Mouse (Mus musculus): ENCODE measurements around the gene Ap4m1. TPM values are rescaled to one million over a fixed set of nuclear protein-coding genes. Genes with fewer than 3 reads are reported as not detected.

Ap4m1 gene
- polyA plus RNA-seq, 1 experiment, result 10.4 TPM

DNA sequence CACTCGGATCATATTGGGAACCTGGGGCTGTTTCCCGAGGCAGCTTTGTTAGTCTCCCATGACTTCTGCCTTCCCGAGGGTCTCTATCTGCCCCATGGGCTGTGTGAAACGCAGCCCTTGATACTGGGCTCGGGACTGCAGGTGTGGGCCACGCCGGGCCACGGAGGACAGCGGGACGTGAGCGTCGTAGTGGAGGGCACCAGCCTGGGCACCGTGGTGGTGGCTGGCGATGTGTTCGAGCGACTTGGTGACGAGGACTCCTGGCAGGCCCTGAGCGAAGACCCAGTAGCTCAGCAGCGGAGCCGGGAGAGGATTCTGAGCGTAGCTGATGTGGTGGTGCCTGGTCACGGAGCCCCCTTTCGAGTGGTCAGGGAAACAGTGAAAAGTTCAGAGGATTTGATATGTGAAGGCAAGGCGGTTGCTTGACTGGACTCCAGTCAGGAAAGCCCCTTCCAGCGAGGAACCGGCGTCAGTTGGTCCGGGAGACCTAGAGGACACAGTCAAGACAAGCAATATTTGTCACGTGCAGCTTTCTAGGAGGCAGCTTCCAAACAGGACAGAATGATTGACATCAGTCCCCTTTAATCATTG lies 23.0 kb downstream of the Ap4m1 start:
- peak in 1 of 3 experiments; percentile 12 for TF ChIP-seq MYOG (IDR thresholded peaks at IDR 0.05; ENCODE audit: control insufficient read depth in 1 of 3, insufficient read depth in 1 of 3, insufficient read length in 2 of 3, low read depth in 2 of 3)
- TF ChIP-seq CEBPB (IDR thresholded peaks at IDR 0.05; ENCODE audit: insufficient read depth, poor library complexity, severe bottlenecking), result no peak
- peak overlapping the region; percentile 50 for H3K4me3 ChIP-seq
- H3K36me3 ChIP-seq (ENCODE audit: control insufficient read depth, insufficient read depth), result no peaks in the 10 kb centered on the region
- no peaks in the 10 kb centered on the region for H3K79me2 ChIP-seq (ENCODE audit: control insufficient read depth, insufficient read depth)
- H3ac ChIP-seq (ENCODE audit: control insufficient read depth, insufficient read length), result peak overlapping the region; percentile 81
- H3K4me2 ChIP-seq (ENCODE audit: low read depth), result peak overlapping the region; percentile 75
- H3K27me3 ChIP-seq (ENCODE audit: control insufficient read depth, insufficient read depth, insufficient read length), result no peaks in the 10 kb centered on the region

DNA sequence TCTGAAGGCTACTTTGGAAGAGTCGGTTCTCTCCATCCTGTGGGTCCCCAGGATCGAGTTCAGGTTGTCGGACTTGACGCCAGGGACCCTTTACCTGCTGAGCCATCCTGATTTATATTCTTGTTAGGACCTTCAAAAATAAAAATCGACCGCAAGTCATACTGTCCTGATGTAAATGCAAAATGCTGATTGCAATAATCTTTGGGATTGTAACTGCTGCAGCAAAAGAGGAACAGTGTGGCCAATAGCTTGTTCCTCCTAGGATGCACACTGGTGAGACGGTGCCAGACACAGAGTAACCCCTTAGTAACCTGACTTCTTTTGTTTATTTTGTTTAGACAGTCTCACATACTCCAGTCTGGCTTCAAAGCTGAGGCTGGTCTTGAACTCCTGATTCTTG lies 23.7 kb downstream of the Ap4m1 start:
- no peak for TF ChIP-seq MYOD1 (IDR thresholded peaks at IDR 0.05; ENCODE audit: control insufficient read depth in 1 of 3, insufficient read length in 2 of 3, low read depth in 2 of 3)
- no peak for TF ChIP-seq USF1 (IDR thresholded peaks at IDR 0.05; ENCODE audit: low read depth)
- TF ChIP-seq MYOG (IDR thresholded peaks at IDR 0.05; ENCODE audit: control insufficient read depth in 1 of 3, insufficient read depth in 1 of 3, insufficient read length in 2 of 3, low read depth in 2 of 3), result no peak
- TF ChIP-seq REST (IDR thresholded peaks at IDR 0.05; ENCODE audit: insufficient read depth, insufficient read length), result no peak
- TF ChIP-seq POLR2A (IDR thresholded peaks at IDR 0.05; ENCODE audit: insufficient read length, low read depth), result no peak
- no peak for TF ChIP-seq TCF3 (IDR thresholded peaks at IDR 0.05; ENCODE audit: insufficient read length, low read depth)
- no peak for TF ChIP-seq TCF12 (IDR thresholded peaks at IDR 0.05; ENCODE audit: insufficient read depth, poor library complexity, severe bottlenecking)
- no peak for TF ChIP-seq POLR2AphosphoS2 (IDR thresholded peaks at IDR 0.05; ENCODE audit: insufficient read length, low read depth)
- no peak for TF ChIP-seq CEBPB (IDR thresholded peaks at IDR 0.05; ENCODE audit: insufficient read depth, poor library complexity, severe bottlenecking)
- Histone ChIP-seq H3ac (ENCODE audit: control insufficient read depth, insufficient read length) (peak overlapping the region; percentile 81), H3K4me3 (peak overlapping the region; percentile 50), H3K4me2 (ENCODE audit: low read depth) (no peak overlapping the region), H3K36me3 (ENCODE audit: control insufficient read depth, insufficient read depth) (no peaks in the 10 kb centered on the region), H3K79me2 (ENCODE audit: control insufficient read depth, insufficient read depth) (no peaks in the 10 kb centered on the region), H3K27me3 (ENCODE audit: control insufficient read depth, insufficient read depth, insufficient read length) (no peaks in the 10 kb centered on the region)

DNA sequence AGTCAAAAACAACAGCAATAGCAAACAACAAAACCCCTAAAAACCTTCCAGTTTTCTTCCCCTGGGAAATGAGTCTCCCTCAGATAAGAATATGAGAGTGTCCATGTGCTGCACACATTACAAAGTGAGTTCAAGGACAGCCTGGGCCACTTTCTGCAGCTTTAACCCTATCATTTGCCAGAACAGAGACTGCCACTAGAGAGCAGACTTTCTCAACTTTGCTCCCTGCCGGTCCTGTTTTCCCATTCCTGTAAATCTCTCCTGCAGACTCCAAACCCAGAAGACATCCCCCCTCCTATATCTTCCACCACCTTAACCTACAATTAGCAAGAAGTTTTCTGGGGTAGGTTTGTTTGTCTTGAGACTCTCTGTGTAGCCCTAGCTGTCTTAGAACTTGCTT lies 27.8 kb downstream of the Ap4m1 start:
- Histone ChIP-seq H3K27me3 (ENCODE audit: control insufficient read depth, insufficient read depth, insufficient read length) (no peaks in the 10 kb centered on the region), H3K36me3 (ENCODE audit: control insufficient read depth, insufficient read depth) (no peaks in the 10 kb centered on the region), H3K79me2 (ENCODE audit: control insufficient read depth, insufficient read depth) (no peaks in the 10 kb centered on the region), H3K4me2 (ENCODE audit: low read depth) (no peak overlapping the region), H3K4me3 (no peak overlapping the region), H3ac (ENCODE audit: control insufficient read depth, insufficient read length) (no peak overlapping the region)
- no peak for TF ChIP-seq CEBPB (IDR thresholded peaks at IDR 0.05; ENCODE audit: insufficient read depth, poor library complexity, severe bottlenecking)
- TF ChIP-seq TCF3 (IDR thresholded peaks at IDR 0.05; ENCODE audit: insufficient read length, low read depth), result no peak
- TF ChIP-seq USF1 (IDR thresholded peaks at IDR 0.05; ENCODE audit: low read depth), result no peak

DNA sequence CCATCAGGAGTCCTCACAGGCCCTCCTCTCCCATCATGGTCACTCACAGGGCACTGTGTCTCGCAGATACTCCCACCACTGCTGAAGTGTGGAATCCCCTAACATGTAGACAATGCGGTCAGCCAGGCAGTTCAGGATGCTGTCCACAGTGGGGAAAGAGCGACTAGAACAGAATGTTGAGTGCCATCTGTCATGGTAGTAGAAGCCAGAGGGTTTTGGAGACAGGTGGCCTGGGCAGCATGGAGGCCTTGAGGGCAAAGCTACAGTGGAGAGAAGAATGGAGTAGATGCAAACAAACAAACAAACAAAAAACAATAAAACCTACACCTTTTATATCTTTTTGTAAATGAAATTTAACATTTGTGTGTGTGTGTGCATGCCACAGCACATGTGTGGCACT lies 30.3 kb downstream of the Ap4m1 start:
- Histone ChIP-seq H3K27me3 (ENCODE audit: control insufficient read depth, insufficient read depth, insufficient read length) (no peaks in the 10 kb centered on the region), H3K36me3 (ENCODE audit: control insufficient read depth, insufficient read depth) (no peaks in the 10 kb centered on the region), H3ac (ENCODE audit: control insufficient read depth, insufficient read length) (no peak overlapping the region), H3K79me2 (ENCODE audit: control insufficient read depth, insufficient read depth) (no peaks in the 10 kb centered on the region), H3K4me3 (no peak overlapping the region), H3K4me2 (ENCODE audit: low read depth) (no peak overlapping the region)
- no peak for TF ChIP-seq TCF12 (IDR thresholded peaks at IDR 0.05; ENCODE audit: insufficient read depth, poor library complexity, severe bottlenecking)
- no peak for TF ChIP-seq POLR2AphosphoS2 (IDR thresholded peaks at IDR 0.05; ENCODE audit: insufficient read length, low read depth)
- TF ChIP-seq USF1 (IDR thresholded peaks at IDR 0.05; ENCODE audit: low read depth), result no peak
- TF ChIP-seq REST (IDR thresholded peaks at IDR 0.05; ENCODE audit: insufficient read depth, insufficient read length), result no peak
- no peak for TF ChIP-seq E2F4 (IDR thresholded peaks at IDR 0.05; ENCODE audit: insufficient read depth)
- TF ChIP-seq POLR2A (IDR thresholded peaks at IDR 0.05; ENCODE audit: insufficient read length, low read depth), result no peak
- no peak for TF ChIP-seq SRF (IDR thresholded peaks at IDR 0.05; ENCODE audit: control insufficient read depth, insufficient read length, low read depth)
- TF ChIP-seq CEBPB (IDR thresholded peaks at IDR 0.05; ENCODE audit: insufficient read depth, poor library complexity, severe bottlenecking), result no peak
- no peak for TF ChIP-seq MYOD1 (IDR thresholded peaks at IDR 0.05; ENCODE audit: control insufficient read depth in 1 of 3, insufficient read length in 2 of 3, low read depth in 2 of 3)
- no peak for TF ChIP-seq TCF3 (IDR thresholded peaks at IDR 0.05; ENCODE audit: insufficient read length, low read depth)
- TF ChIP-seq MAX (IDR thresholded peaks at IDR 0.05; ENCODE audit: low read depth), result no peak
- no peak for TF ChIP-seq MYOG (IDR thresholded peaks at IDR 0.05; ENCODE audit: control insufficient read depth in 1 of 3, insufficient read depth in 1 of 3, insufficient read length in 2 of 3, low read depth in 2 of 3)

DNA sequence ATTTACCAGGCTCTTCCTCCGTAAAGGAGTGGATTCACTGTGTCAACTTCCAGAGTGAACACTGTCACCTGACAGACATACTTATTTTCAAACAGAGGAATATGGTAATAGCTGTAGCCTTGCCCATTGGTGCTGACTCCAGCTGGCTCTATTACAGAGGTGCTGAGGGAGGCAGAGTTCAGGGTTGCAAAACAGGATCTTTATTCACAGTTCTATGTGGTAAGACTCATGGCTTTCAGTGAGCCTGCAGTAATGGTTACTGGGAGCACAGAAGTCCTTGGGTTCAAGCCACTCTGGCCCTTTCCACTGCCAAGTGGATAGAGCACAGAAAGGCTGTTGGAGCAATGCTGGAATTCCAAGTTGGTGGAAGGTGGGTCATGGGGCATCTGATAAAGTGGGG lies 35.5 kb downstream of the Ap4m1 start:
- no peaks in the 10 kb centered on the region for H3K36me3 ChIP-seq (ENCODE audit: control insufficient read depth, insufficient read depth)
- no peak overlapping the region for H3K4me2 ChIP-seq (ENCODE audit: low read depth)
- H3K27me3 ChIP-seq (ENCODE audit: control insufficient read depth, insufficient read depth, insufficient read length), result no peaks in the 10 kb centered on the region
- no peak for TF ChIP-seq REST (IDR thresholded peaks at IDR 0.05; ENCODE audit: insufficient read depth, insufficient read length)
- no peak for TF ChIP-seq TCF12 (IDR thresholded peaks at IDR 0.05; ENCODE audit: insufficient read depth, poor library complexity, severe bottlenecking)
- no peak for TF ChIP-seq MYOG (IDR thresholded peaks at IDR 0.05; ENCODE audit: control insufficient read depth in 1 of 3, insufficient read depth in 1 of 3, insufficient read length in 2 of 3, low read depth in 2 of 3)
- TF ChIP-seq MAX (IDR thresholded peaks at IDR 0.05; ENCODE audit: low read depth), result no peak
- no peak for TF ChIP-seq SRF (IDR thresholded peaks at IDR 0.05; ENCODE audit: control insufficient read depth, insufficient read length, low read depth)
- no peak for TF ChIP-seq POLR2AphosphoS2 (IDR thresholded peaks at IDR 0.05; ENCODE audit: insufficient read length, low read depth)
- no peak for TF ChIP-seq POLR2A (IDR thresholded peaks at IDR 0.05; ENCODE audit: insufficient read length, low read depth)
- no peak for TF ChIP-seq E2F4 (IDR thresholded peaks at IDR 0.05; ENCODE audit: insufficient read depth)
- no peak for TF ChIP-seq CEBPB (IDR thresholded peaks at IDR 0.05; ENCODE audit: insufficient read depth, poor library complexity, severe bottlenecking)
- no peak for TF ChIP-seq MYOD1 (IDR thresholded peaks at IDR 0.05; ENCODE audit: control insufficient read depth in 1 of 3, insufficient read length in 2 of 3, low read depth in 2 of 3)
- no peak for TF ChIP-seq TCF3 (IDR thresholded peaks at IDR 0.05; ENCODE audit: insufficient read length, low read depth)
- no peak for TF ChIP-seq USF1 (IDR thresholded peaks at IDR 0.05; ENCODE audit: low read depth)
- H3K4me3 ChIP-seq, result no peak overlapping the region
- H3K79me2 ChIP-seq (ENCODE audit: control insufficient read depth, insufficient read depth), result no peaks in the 10 kb centered on the region
- no peak overlapping the region for H3ac ChIP-seq (ENCODE audit: control insufficient read depth, insufficient read length)

All from myocyte (in vitro differentiated cells).